Mouse (Mus musculus): ENCODE measurements around the gene Rbm8a. TPM values are rescaled to one million over a fixed set of nuclear protein-coding genes. Genes with fewer than 3 reads are reported as not detected.
"Not testable (repeated sequence)": the region's sequence is repeated elsewhere in the genome, so short reads cannot be mapped to it uniquely, and the experiment has no call there.

The Rbm8a gene
- polyA plus RNA-seq, 1 experiment from 2014 or later: 91.4 TPM

- no peak for TF ChIP-seq EP300 (IDR thresholded peaks at IDR 0.05)
- H3K4me1 ChIP-seq (ENCODE audit: insufficient read depth, low read depth, low read length): peaks cover 7% of the 10 kb centered on the region; the same call in 1 of the 2 replicates
- 28% methylated on average over 10 of the region's 10 CpGs for WGBS
Measured at GRCm38 (mm10) chr3:96601941-96602703, 27.6 kb upstream of the Rbm8a start.

GRCm38 (mm10) chr3:96602704-96603084 lies 27.0 kb upstream of the Rbm8a start:
- Histone ChIP-seq H3K9me3 (ENCODE audit: low read length) (no peaks in the 10 kb centered on the region), H3K27ac (ENCODE audit: low read length) (peak overlapping the region; percentile 89), H3K27me3 (replicated peaks; ENCODE audit: insufficient read depth, low read length) (no peaks in the 10 kb centered on the region), H3K36me3 (ENCODE audit: insufficient read depth, low read length) (no peaks in the 10 kb centered on the region), H3K4me1 (ENCODE audit: insufficient read depth, low read depth, low read length) (0 out of 2 replicates have a peak, but pooled peaks cover 2% of the 10 kb centered on the region), H3K4me3 (ENCODE audit: low read depth, low read length) (peak overlapping the region; percentile 61), H3K4me2 (replicated peaks; ENCODE audit: low read depth, low read length) (peak overlapping the region; percentile 70), H3K9ac (replicated peaks; ENCODE audit: low read depth) (0 out of 2 replicates have a peak overlapping the region, but pooled peaks have one; percentile 34)
- WGBS: 17% methylated on average over 5 of the region's 5 CpGs
- DNase-seq (ENCODE audit: low spot score): no peak
- TF ChIP-seq EP300 (IDR thresholded peaks at IDR 0.05) (no peak), CTCF (IDR thresholded peaks at IDR 0.05) (no peak)
- no peak for ATAC-seq

More at GRCm38 (mm10) chr3:96601941-96602703, 27.6 kb upstream of the Rbm8a start:
- no peaks in the 10 kb centered on the region for H3K27me3 ChIP-seq (replicated peaks; ENCODE audit: insufficient read depth, low read length)
- no peaks in the 10 kb centered on the region for H3K36me3 ChIP-seq (ENCODE audit: insufficient read depth, low read length)
- H3K4me3 ChIP-seq (ENCODE audit: low read depth, low read length): peak overlapping the region; percentile 61
- H3K4me2 ChIP-seq (replicated peaks; ENCODE audit: low read depth, low read length): peak overlapping the region; percentile 70
- H3K9ac ChIP-seq (replicated peaks; ENCODE audit: low read depth): peak overlapping the region; percentile 35; the same call in 1 of the 2 replicates
- H3K9me3 ChIP-seq (ENCODE audit: low read length): no peaks in the 10 kb centered on the region
- H3K27ac ChIP-seq (ENCODE audit: low read length): peak overlapping the region; percentile 89
- DNase-seq (ENCODE audit: low spot score) (peak; percentile 67), ATAC-seq (no peak)

- no peak overlapping the region for H3K27ac ChIP-seq (ENCODE audit: low read length)
- no peaks in the 10 kb centered on the region for H3K36me3 ChIP-seq (ENCODE audit: insufficient read depth, low read length)
- no peaks in the 10 kb centered on the region for H3K27me3 ChIP-seq (replicated peaks; ENCODE audit: insufficient read depth, low read length)
- H3K4me1 ChIP-seq (ENCODE audit: insufficient read depth, low read depth, low read length): no peaks in the 10 kb centered on the region
- H3K4me3 ChIP-seq (ENCODE audit: low read depth, low read length): no peak overlapping the region
- H3K9me3 ChIP-seq (ENCODE audit: low read length): no peaks in the 10 kb centered on the region
- DNase-seq (ENCODE audit: low spot score) (peak; percentile 13), ATAC-seq (no peak)
- 56% methylated on average over 5 of the region's 5 CpGs for whole genome bisulfite sequencing
- H3K4me2 ChIP-seq (replicated peaks; ENCODE audit: low read depth, low read length): no peak overlapping the region
- no peak for TF ChIP-seq EP300 (IDR thresholded peaks at IDR 0.05)
- TF ChIP-seq CTCF (IDR thresholded peaks at IDR 0.05): no peak
- 0 out of 2 replicates have a peak overlapping the region, but pooled peaks have one; percentile 12 for H3K9ac ChIP-seq (replicated peaks; ENCODE audit: low read depth)
Measured at GRCm38 (mm10) chr3:96603311-96603710, 26.4 kb upstream of the Rbm8a start.

- not testable (repeated sequence) for H3K27me3 ChIP-seq (replicated peaks; ENCODE audit: insufficient read depth, low read length); H3K9me3 ChIP-seq (ENCODE audit: low read length); H3K4me1 ChIP-seq (ENCODE audit: insufficient read depth, low read depth, low read length); DNase-seq (ENCODE audit: low spot score); H3K27ac ChIP-seq (ENCODE audit: low read length); H3K4me3 ChIP-seq (ENCODE audit: low read depth, low read length); ATAC-seq; H3K36me3 ChIP-seq (ENCODE audit: insufficient read depth, low read length); H3K9ac ChIP-seq (replicated peaks; ENCODE audit: low read depth); H3K4me2 ChIP-seq (replicated peaks; ENCODE audit: low read depth, low read length)
- 87% methylated on average over 3 of the region's 4 CpGs for WGBS
Measured at GRCm38 (mm10) chr3:96606007-96606406, 23.7 kb upstream of the Rbm8a start.

GRCm38 (mm10) chr3:96606618-96607017 lies 23.1 kb upstream of the Rbm8a start:
- Histone ChIP-seq H3K9ac (replicated peaks; ENCODE audit: low read depth) (no peak overlapping the region), H3K4me1 (ENCODE audit: insufficient read depth, low read depth, low read length) (no peaks in the 10 kb centered on the region), H3K9me3 (ENCODE audit: low read length) (no peaks in the 10 kb centered on the region), H3K27ac (ENCODE audit: low read length) (no peak overlapping the region), H3K4me3 (ENCODE audit: low read depth, low read length) (no peak overlapping the region), H3K27me3 (replicated peaks; ENCODE audit: insufficient read depth, low read length) (no peaks in the 10 kb centered on the region), H3K4me2 (replicated peaks; ENCODE audit: low read depth, low read length) (no peak overlapping the region), H3K36me3 (ENCODE audit: insufficient read depth, low read length) (no peaks in the 10 kb centered on the region)
- no peak for ATAC-seq
- no peak for DNase-seq (ENCODE audit: low spot score)
- no peak for TF ChIP-seq CTCF (IDR thresholded peaks at IDR 0.05)
- no peak for TF ChIP-seq EP300 (IDR thresholded peaks at IDR 0.05)
- 81% methylated on average over 4 of the region's 4 CpGs for WGBS

- H3K36me3 ChIP-seq (ENCODE audit: insufficient read depth, low read length): peaks cover 20% of the 10 kb centered on the region; the same call in 1 of the 2 replicates
- H3K27ac ChIP-seq (ENCODE audit: low read length): no peak overlapping the region
- DNase-seq (ENCODE audit: low spot score) (no peak), ATAC-seq (no peak)
- H3K4me2 ChIP-seq (replicated peaks; ENCODE audit: low read depth, low read length): no peak overlapping the region
- H3K4me3 ChIP-seq (ENCODE audit: low read depth, low read length): no peak overlapping the region
- no peaks in the 10 kb centered on the region for H3K27me3 ChIP-seq (replicated peaks; ENCODE audit: insufficient read depth, low read length)
- TF ChIP-seq CTCF (IDR thresholded peaks at IDR 0.05): no peak
- TF ChIP-seq EP300 (IDR thresholded peaks at IDR 0.05): no peak
- H3K9me3 ChIP-seq (ENCODE audit: low read length): no peaks in the 10 kb centered on the region
- WGBS: 93% methylated on average over 3 of the region's 3 CpGs
- no peaks in the 10 kb centered on the region for H3K4me1 ChIP-seq (ENCODE audit: insufficient read depth, low read depth, low read length)
- H3K9ac ChIP-seq (replicated peaks; ENCODE audit: low read depth): no peak overlapping the region
Measured at GRCm38 (mm10) chr3:96617941-96618340, 11.8 kb upstream of the Rbm8a start.

All from lung, postnatal 0 days (tissue).